Mouse (Mus musculus): ENCODE results near the gene Gpr165. TPM values are rescaled to one million over a fixed set of nuclear protein-coding genes. Genes with fewer than 3 reads are reported as not detected.

The Gpr165 gene
- polyA plus RNA-seq (2015; fragmentation: Nextera tagmentation; extraction: Ambion mirVana), result 0.06 and 0.14 TPM in 2 replicates

GRCm38 (mm10) chrX:96712907-96713774 lies at the start of gene Gpr165:
Gene Gpr165 (plus strand): TSS chrX:96713441.
- WGBS, result 25% methylated on average over 16 of the region's 16 CpGs
- peak; percentile 88 for ATAC-seq (ENCODE audit: low read depth)
- Histone ChIP-seq H3K4me1 (replicated peaks; ENCODE audit: control insufficient read depth, insufficient read depth, low read length) (no peaks in the 10 kb centered on the region), H3K36me3 (ENCODE audit: control insufficient read depth, insufficient read depth, low read length) (no peaks in the 10 kb centered on the region), H3K27me3 (ENCODE audit: control insufficient read depth, insufficient read depth, low read depth, low read length) (no peaks in the 10 kb centered on the region), H3K9me3 (ENCODE audit: control insufficient read depth, low read length) (no peaks in the 10 kb centered on the region), H3K4me3 (ENCODE audit: low read length) (peak within 1 kb of the TSS; percentile 26), H3K4me2 (ENCODE audit: low read depth, low read length) (peak within 1 kb of the TSS; percentile 47), H3K27ac (ENCODE audit: low read length) (no peak within 1 kb of the TSS), H3K9ac (ENCODE audit: low read length) (no peak within 1 kb of the TSS)

GRCm38 (mm10) chrX:96674871-96675270 lies 38.4 kb upstream of the Gpr165 start:
- no peaks in the 10 kb centered on the region for H3K27me3 ChIP-seq (ENCODE audit: control insufficient read depth, insufficient read depth, low read depth, low read length)
- no peaks in the 10 kb centered on the region for H3K4me1 ChIP-seq (replicated peaks; ENCODE audit: control insufficient read depth, insufficient read depth, low read length)
- H3K9ac ChIP-seq (ENCODE audit: low read length), result no peak overlapping the region
- no peak overlapping the region for H3K27ac ChIP-seq (ENCODE audit: low read length)
- H3K9me3 ChIP-seq (ENCODE audit: control insufficient read depth, low read length), result no peaks in the 10 kb centered on the region
- H3K4me2 ChIP-seq (ENCODE audit: low read depth, low read length), result no peak overlapping the region
- no peaks in the 10 kb centered on the region for H3K36me3 ChIP-seq (ENCODE audit: control insufficient read depth, insufficient read depth, low read length)
- no peak for ATAC-seq (ENCODE audit: low read depth)
- H3K4me3 ChIP-seq (ENCODE audit: low read length), result no peak overlapping the region
- 28% methylated on average over 1 of the region's 1 CpGs for whole genome bisulfite sequencing
